Mouse (Mus musculus): ENCODE results near the gene Mrpl11.

DNA sequence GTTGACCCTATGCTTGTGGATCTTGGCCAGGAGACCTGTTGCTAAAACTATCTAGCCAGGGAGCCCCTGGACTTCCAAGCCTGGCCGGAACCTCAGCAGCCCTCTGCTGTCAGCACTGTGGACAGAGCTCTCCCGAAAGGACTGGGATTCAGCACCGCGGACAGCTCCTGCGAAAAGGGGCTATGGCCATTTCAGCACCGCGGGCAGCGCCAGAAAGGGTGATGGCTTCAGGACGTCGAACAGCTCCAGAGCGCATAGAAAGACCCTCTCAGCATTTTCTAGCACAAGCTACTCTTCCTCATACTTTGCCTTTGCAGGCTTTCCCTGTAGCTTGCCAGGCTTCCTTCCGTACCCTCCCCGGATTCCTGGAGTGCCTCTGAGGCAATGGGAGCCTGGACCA lies 27.1 kb downstream of the Mrpl11 start:
- TF ChIP-seq POLR2A (IDR thresholded peaks at IDR 0.05; ENCODE audit: insufficient read depth, low read depth, low read length): no peak
- TF ChIP-seq CTCF (IDR thresholded peaks at IDR 0.05; ENCODE audit: insufficient read depth, low read depth, low read length): no peak
